Mouse (Mus musculus) liver, embryonic 13.5 days (tissue): ENCODE results near the gene Dnmt1. TPM values are rescaled to one million over a fixed set of nuclear protein-coding genes. Genes with fewer than 3 reads are reported as not detected.
"Not testable (repeated sequence)": the region's sequence is repeated elsewhere in the genome, so short reads cannot be mapped to it uniquely, and the experiment has no call there.

ENCODE experiments used
- ATAC-seq: fragments of 200-750 bp; cut with Nextera tagmentation; 2 replicates; pipeline ENCODE4 v1.8.0; 2017; ENCODE audit warnings: low read depth, mild to moderate bottlenecking, moderate number of reproducible peaks, moderate library complexity
- DNase-seq: peaks from one replicate; pipeline ENCODE4 v3.0.0; 2022
- H3K27ac ChIP-seq: fragments of 300-500 bp; sonication (generic); 2 replicates; pipeline ENCODE4 v1.5.1; 2015; ENCODE audit warnings: moderate library complexity, mild to moderate bottlenecking, inconsistent platforms
- H3K27me3 ChIP-seq: fragments of 300-500 bp; sonication (generic); 2 replicates; pipeline ENCODE4 v1.6.1; 2015; ENCODE audit warnings: mild to moderate bottlenecking, inconsistent platforms
- H3K36me3 ChIP-seq: fragments of 300-500 bp; sonication (generic); 2 replicates; pipeline ENCODE4 v1.6.1; 2015; ENCODE audit warnings: mild to moderate bottlenecking, inconsistent platforms
- H3K4me1 ChIP-seq: fragments of 300-500 bp; sonication (generic); replicated peaks from 2 replicates; pipeline ENCODE4 v1.6.1; 2015; ENCODE audit warnings: inconsistent platforms
- H3K4me2 ChIP-seq: fragments of 300-500 bp; sonication (generic); 2 replicates; pipeline ENCODE4 v1.6.1; 2015; ENCODE audit warnings: inconsistent platforms, mild to moderate bottlenecking, moderate library complexity
- H3K4me3 ChIP-seq: fragments of 300-500 bp; sonication (generic); replicated peaks from 2 replicates; pipeline ENCODE4 v1.5.1; 2015; ENCODE audit warnings: mild to moderate bottlenecking, inconsistent platforms
- H3K9ac ChIP-seq: fragments of 300-500 bp; sonication (generic); 2 replicates; pipeline ENCODE4 v1.6.1; 2015; ENCODE audit warnings: mild to moderate bottlenecking, inconsistent platforms
- H3K9me3 ChIP-seq: fragments of 300-500 bp; sonication (generic); replicated peaks from 2 replicates; pipeline ENCODE4 v1.6.1; 2016; ENCODE audit warnings: inconsistent platforms
- WGBS: fragments of 180-500 bp; shearing (Covaris S2); methylation state at CpG from one replicate; pipeline ENCODE4 v1.1.7; 2015; ENCODE audit not compliant: insufficient replicate concordance; 5-methylcytosine and 5-hydroxymethylcytosine counted together
- polyA plus RNA-seq: library from polyadenylated mRNA; unstranded; fragments of >200 nt; fragmentation: Nextera tagmentation; extraction: Ambion mirVana; gene quantifications from 2 replicates; pipeline ENCODE4 v1.2.1, GENCODE M21; 2015

Gene Dnmt1
- 63.3 and 75.0 TPM in 2 replicates for polyA plus RNA-seq

DNA sequence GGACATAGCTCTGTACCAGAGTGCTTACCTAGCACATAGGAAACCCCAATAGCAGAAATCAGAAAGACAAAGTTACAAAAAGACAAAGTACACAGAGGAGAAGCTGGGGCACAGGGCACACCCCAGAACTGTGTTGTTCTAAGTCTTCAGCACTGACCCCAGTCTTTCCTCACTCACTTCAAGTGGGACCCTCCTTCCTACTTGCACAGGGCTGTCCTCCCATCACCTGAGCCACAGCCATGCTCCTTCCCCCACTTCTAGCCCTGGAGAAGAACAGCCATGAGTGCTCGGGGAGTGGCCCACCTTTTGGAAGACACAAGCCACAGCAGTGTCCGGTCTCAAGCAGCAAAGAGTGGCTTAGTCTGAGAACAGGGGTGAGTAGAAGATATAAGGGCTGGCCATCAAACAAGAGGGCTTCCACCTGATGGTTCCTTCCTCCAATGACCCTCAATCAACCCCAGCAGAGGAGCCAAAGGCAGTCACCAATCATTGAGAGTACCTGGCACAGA, at the start of gene Dnmt1:
TSS of gene Dnmt1 (minus strand) at position 459 of the 509 bp plus-strand sequence.
- ATAC-seq, result no peak
- 84% methylated on average over 2 of the region's 2 CpGs for WGBS

DNA sequence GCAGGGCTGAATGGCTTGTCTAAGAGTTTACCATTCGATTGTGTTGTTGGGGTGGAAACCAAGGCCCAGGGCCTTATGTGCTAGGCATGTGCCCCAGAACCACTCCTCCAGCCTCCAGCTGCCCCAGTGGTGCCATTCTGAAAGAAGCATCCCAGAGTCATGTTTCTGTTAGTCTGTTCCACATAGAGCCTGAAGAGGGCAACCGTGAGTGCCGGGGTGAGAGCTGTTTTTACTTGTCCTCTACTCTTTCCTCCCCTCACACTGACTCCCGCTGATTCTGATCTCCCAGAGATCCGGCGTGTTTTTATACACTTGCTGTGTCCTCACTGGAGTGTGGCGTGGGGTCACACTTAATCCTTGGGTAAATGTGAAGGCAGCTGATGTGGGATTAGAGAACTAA, 48.3 kb upstream of the Dnmt1 start:
- peaks cover 46% of the 10 kb centered on the region for H3K36me3 ChIP-seq
- no peaks in the 10 kb centered on the region for H3K27me3 ChIP-seq
- DNase-seq, result no peak
- 0 out of 2 replicates have a peak overlapping the region, but pooled peaks have one; percentile 22 for H3K27ac ChIP-seq
- ATAC-seq, result no peak
- WGBS, result 70% methylated on average over 7 of the region's 7 CpGs
- no peaks in the 10 kb centered on the region for H3K9me3 ChIP-seq
- H3K4me1 ChIP-seq, result peaks cover 45% of the 10 kb centered on the region
- H3K4me3 ChIP-seq, result no peak overlapping the region
- no peak overlapping the region for H3K4me2 ChIP-seq
- no peak overlapping the region for H3K9ac ChIP-seq

More for the DNA sequence above, at the start of gene Dnmt1:
- Histone ChIP-seq H3K27ac (no peak within 1 kb of the TSS), H3K4me1 (no peaks in the 10 kb centered on the region), H3K4me2 (no peak within 1 kb of the TSS), H3K9me3 (no peaks in the 10 kb centered on the region), H3K4me3 (no peak within 1 kb of the TSS), H3K27me3 (no peaks in the 10 kb centered on the region), H3K9ac (no peak within 1 kb of the TSS), H3K36me3 (no peaks in the 10 kb centered on the region)
- no peak for DNase-seq

DNA sequence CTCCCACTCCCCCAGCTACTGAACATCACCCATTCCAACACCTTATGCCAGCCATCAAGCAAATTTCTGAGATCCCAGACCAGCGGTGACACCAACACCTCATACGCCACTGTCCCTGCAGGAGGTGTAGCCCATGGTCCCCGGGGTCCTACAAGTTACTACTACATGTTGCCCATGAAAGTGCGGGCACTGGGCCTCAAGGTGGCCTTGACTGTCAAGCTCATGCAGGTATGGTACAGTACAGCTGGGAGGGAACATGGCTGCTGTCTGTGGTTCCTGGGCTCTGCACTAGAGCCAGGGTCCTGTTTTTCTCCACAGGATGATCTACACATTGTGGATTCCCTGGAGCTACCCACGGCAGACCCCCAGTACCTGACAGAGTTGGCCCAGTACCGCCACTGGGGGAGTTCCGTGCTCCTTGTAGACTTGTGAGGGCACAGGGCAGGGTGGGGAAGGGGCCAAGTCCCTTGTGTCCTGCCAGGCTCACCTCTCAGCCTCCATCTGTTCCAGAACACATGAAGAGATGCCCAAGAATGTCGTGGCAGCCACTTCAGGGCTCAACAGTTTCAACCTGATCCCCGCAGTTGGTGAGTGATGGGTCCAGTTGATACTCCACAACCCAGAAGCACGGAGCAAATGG, 47.7 kb upstream of the Dnmt1 start:
- ATAC-seq, result no peak

DNA sequence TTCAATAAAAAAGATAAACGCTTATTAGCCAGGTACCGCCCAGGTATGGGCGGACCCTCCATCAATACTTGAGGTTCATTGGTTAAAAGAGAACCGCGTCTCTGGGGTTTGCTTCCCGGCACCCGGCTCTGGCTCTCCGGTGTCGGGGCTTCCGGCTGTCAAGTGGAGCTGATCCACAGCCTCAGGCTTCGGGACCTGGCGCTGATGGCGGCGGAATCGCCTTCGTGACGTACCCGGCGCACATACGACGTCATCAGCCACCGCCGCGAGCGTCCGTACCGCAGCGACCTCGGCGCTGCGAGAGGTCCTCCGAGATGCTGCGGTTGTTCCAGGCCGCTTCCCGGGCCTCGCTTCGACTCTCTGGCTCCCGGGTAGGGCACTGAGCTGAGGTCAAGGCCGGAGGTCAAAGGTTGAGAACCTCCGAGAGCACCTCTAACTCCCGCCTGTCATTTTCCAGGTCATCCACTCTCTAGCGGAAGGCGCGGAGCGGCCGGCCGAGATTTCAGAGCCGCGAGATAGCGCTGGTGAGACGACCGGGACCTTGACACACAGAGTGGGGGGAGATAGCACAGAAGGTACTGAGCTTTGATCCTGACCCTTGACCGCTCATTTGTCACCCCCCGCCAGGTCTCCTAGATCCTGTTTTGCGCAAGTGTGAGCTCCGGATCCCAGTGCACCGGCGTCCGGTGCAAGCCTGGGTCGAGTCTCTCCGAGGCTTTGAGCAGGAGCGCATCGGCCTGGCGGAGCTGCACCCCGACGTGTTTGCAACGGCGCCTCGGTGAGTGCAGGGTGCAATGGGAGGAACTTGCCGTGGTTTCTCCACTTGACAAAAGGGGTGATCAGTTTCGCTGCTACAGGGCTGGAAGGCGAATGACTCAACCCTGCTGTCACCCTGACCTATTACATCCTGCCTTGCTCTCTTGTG, 43.2 kb upstream of the Dnmt1 start, which contains the start of gene Mrpl4:
TSS of gene Mrpl4 (plus strand) at position 112 of the 925 bp plus-strand sequence.
- Histone ChIP-seq H3K27ac (peak within 1 kb of the TSS; percentile 83), H3K36me3 (peaks cover 34% of the 10 kb centered on the region), H3K4me2 (peak within 1 kb of the TSS; percentile 87), H3K9me3 (no peaks in the 10 kb centered on the region), H3K9ac (peak within 1 kb of the TSS; percentile 81), H3K27me3 (no peaks in the 10 kb centered on the region), H3K4me1 (peaks cover 38% of the 10 kb centered on the region), H3K4me3 (peak within 1 kb of the TSS; percentile 82)
- under 1% methylated on average over 72 of the region's 72 CpGs for WGBS
- peak; percentile 84 for ATAC-seq
- DNase-seq, result peak; percentile 81

More for the DNA sequence above, 47.7 kb upstream of the Dnmt1 start:
- no peaks in the 10 kb centered on the region for H3K27me3 ChIP-seq
- no peak overlapping the region for H3K4me2 ChIP-seq
- no peak overlapping the region for H3K9ac ChIP-seq
- peaks cover 39% of the 10 kb centered on the region for H3K4me1 ChIP-seq
- no peak overlapping the region for H3K4me3 ChIP-seq
- WGBS, result 86% methylated on average over 10 of the region's 10 CpGs
- DNase-seq, result no peak
- peaks cover 46% of the 10 kb centered on the region for H3K36me3 ChIP-seq
- no peak overlapping the region for H3K27ac ChIP-seq
- no peaks in the 10 kb centered on the region for H3K9me3 ChIP-seq

DNA sequence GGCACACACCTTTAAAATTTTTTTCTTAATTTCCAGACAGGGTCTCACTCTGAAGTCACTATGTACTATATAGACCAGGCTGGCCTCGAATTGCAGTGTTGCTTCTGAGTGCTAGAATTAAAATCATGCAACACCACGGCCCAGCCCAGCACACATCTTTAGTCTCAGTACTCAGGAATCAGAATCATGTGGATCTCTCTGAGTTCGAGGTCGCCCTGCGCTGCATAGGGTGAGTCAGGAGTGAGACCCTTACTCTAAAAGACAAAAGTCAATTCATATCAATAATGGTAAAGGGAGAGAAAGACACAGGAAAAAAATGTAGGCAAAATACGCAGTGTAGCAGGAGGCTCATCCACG, 42.6 kb upstream of the Dnmt1 start:
- WGBS, result 13% methylated on average over 7 of the region's 7 CpGs
- Histone ChIP-seq H3K36me3 (peaks cover 27% of the 10 kb centered on the region), H3K9me3 (no peaks in the 10 kb centered on the region), H3K4me3 (peak overlapping the region; percentile 82), H3K9ac (peak overlapping the region; percentile 81), H3K4me1 (peaks cover 45% of the 10 kb centered on the region), H3K27me3 (no peaks in the 10 kb centered on the region), H3K4me2 (peak overlapping the region; percentile 87), H3K27ac (peak overlapping the region; percentile 83)
- peak; percentile 22 for ATAC-seq
- no peak for DNase-seq

DNA sequence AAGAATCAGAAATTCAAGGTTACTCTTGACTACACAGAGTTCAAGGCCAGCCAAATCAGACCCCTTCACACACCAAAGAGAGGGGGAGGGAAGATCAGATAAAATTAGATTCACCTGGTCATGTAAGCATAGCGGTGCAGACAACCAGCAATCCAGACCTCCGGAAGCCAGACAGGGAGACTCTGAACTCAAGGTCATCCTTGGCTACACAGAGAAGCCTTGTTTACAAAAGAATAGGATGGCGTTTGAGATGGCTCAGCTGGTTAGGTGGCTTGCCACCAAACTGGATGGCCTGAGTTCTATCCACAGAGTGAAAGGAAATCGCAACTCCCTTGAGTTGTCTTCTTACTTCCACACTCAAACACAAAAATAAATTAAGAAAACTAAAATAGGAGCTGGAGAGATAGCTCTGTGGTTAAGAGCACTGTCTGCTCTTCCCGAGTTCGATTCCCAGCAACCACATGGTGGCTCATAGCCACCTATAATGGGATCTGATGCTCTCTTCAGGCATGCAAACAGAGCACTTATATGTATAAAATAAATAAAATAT, 42.0 kb upstream of the Dnmt1 start:
- H3K36me3 ChIP-seq, result peaks cover 22% of the 10 kb centered on the region
- H3K9ac ChIP-seq, result no peak overlapping the region
- peak overlapping the region; percentile 87 for H3K4me2 ChIP-seq
- H3K4me1 ChIP-seq, result peaks cover 48% of the 10 kb centered on the region
- no peaks in the 10 kb centered on the region for H3K9me3 ChIP-seq
- H3K4me3 ChIP-seq, result no peak overlapping the region; the same call in 1 of the 2 replicates
- DNase-seq (no peak), ATAC-seq (no peak)
- H3K27me3 ChIP-seq, result no peaks in the 10 kb centered on the region
- 66% methylated on average over 6 of the region's 6 CpGs for WGBS
- 0 out of 2 replicates have a peak overlapping the region, but pooled peaks have one; percentile 45 for H3K27ac ChIP-seq

DNA sequence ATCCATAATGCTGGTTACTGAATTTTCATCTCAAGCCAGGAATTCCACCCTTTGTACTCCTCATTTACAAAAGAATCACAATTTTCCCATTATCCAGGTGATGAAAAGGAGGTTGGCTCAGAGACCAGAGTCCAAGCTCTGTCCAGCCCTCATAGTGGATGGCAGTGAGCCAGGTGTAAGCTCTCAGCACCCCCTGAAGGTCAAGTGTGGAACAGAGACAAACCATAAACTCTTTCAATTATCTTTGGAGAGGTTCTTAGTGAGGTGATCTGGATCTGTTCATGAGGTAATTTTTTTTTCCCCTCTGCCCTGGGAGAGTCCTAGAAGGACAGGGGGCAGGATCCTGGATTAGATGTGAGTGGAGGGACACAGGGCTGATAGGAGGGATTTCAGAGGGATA, 41.1 kb upstream of the Dnmt1 start:
- no peak for ATAC-seq
- Histone ChIP-seq H3K4me2 (no peak overlapping the region), H3K4me1 (peaks cover 50% of the 10 kb centered on the region), H3K9me3 (no peaks in the 10 kb centered on the region), H3K36me3 (peaks cover 13% of the 10 kb centered on the region), H3K27me3 (no peaks in the 10 kb centered on the region), H3K27ac (no peak overlapping the region; the same call in 1 of the 2 replicates), H3K9ac (no peak overlapping the region), H3K4me3 (no peak overlapping the region)
- DNase-seq, result no peak

DNA sequence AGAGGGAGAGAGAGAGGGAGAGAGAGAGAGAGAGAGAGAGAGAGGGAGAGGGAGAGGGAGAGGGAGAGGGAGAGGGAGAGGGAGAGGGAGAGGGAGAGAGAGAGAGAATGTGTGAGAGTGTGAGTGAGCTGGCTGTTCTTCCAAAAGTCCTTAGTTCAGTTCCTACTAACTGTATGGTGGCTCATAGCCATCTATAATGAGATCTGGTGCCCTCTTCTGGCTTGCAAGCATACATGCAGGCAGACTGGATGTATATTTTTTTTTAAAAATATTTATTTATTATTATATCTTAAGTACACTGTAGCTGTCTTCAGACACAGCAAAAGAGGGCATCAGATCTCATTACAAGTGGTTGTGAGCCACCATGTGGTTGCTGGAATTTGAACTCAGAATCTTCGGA, 38.6 kb upstream of the Dnmt1 start:
- H3K4me2 ChIP-seq, H3K27ac ChIP-seq, DNase-seq, H3K9ac ChIP-seq, H3K9me3 ChIP-seq, H3K4me3 ChIP-seq, ATAC-seq, H3K27me3 ChIP-seq, H3K36me3 ChIP-seq: not testable (repeated sequence)
- peaks cover 37% of the 10 kb centered on the region for H3K4me1 ChIP-seq
- 74% methylated on average over 1 of the region's 1 CpGs for WGBS

DNA sequence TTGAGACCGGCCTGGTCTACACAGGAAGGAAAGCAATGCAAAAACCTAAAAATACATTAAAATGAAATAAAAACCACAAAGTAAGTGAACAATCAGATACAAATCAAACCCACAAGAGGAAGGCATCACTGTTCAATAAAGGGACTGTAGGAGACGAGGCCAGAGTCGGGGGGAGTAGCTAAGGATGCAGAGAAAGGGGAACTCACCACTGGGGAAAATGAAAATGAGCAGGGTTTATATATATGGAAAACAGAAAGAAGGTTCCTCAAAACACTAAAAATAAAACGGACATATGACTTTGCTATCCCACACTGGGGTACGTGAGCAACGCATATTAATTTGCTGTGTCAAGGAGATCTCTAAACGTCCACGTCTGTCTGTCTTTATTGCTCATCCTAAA, 37.4 kb upstream of the Dnmt1 start:
- DNase-seq (no peak), ATAC-seq (no peak)
- Histone ChIP-seq H3K9me3 (no peaks in the 10 kb centered on the region), H3K4me1 (peaks cover 37% of the 10 kb centered on the region), H3K9ac (no peak overlapping the region), H3K4me3 (no peak overlapping the region), H3K27me3 (no peaks in the 10 kb centered on the region), H3K4me2 (no peak overlapping the region), H3K36me3 (no peaks in the 10 kb centered on the region), H3K27ac (no peak overlapping the region)
- 73% methylated on average over 8 of the region's 8 CpGs for WGBS

DNA sequence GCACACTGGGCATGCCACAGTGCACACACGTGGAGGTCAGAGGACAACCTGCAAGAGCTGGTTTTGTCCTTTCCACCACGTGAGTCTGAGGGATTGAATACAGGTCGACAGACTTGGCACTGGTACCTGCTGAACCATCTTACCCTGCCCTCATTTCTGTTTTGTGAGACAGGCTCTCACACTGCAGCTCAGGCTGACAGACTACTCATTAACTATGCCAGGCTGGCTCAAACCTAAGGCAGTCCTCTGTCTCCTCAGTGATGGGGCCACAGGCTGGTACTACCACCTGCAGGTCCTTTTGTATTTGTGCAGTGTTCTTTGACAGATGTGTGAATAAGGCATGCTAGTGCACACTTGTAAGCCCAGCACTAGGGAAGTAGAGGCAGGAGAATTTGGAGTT, 35.4 kb upstream of the Dnmt1 start:
- Histone ChIP-seq H3K9me3 (no peaks in the 10 kb centered on the region), H3K27me3 (peaks cover 3% of the 10 kb centered on the region; the same call in 1 of the 2 replicates), H3K4me3 (no peak overlapping the region), H3K4me2 (no peak overlapping the region), H3K9ac (no peak overlapping the region), H3K4me1 (peaks cover 31% of the 10 kb centered on the region), H3K27ac (no peak overlapping the region), H3K36me3 (no peaks in the 10 kb centered on the region)
- no peak for DNase-seq
- ATAC-seq, result no peak
- WGBS, result 80% methylated on average over 3 of the region's 3 CpGs
